Mouse (Mus musculus) bone marrow macrophage, adult 2 months (primary cell): ENCODE measurements around the gene Dpm3.

ENCODE experiments used
- CTCF ChIP-seq: IDR thresholded peaks from 2 replicates; pipeline ENCODE4 v1.5.1; 2012; ENCODE audit warnings: low read depth, mild to moderate bottlenecking, low read length, moderate library complexity
- POLR2A ChIP-seq: IDR thresholded peaks from 2 replicates; pipeline ENCODE4 v1.6.1; 2012; ENCODE audit warnings: mild to moderate bottlenecking, low read depth, low read length, borderline replicate concordance

GRCm38 (mm10) chr3:89226900-89227299 is 32.3 kb upstream of the Dpm3 start, which contains the start of gene Mtx1:
- TF ChIP-seq CTCF (no peak), POLR2A (no peak)
